Mouse (Mus musculus) A20 (cell line): ENCODE data around the gene Pkd2l1.

Experiments
- DNase-seq: peaks from one replicate; pipeline ENCODE4 v3.0.0-alpha.2; 2011; ENCODE audit warnings: low read depth, low spot score

Gene Pkd2l1

GRCm38 (mm10) chr19:44192342-44192741 is at the start of gene Pkd2l1:
Gene Pkd2l1, minus strand, starts transcription at chr19:44192442.
- DNase-seq: no peak

- DNase-seq: no peak
Observed at GRCm38 (mm10) chr19:44238906-44239305, 46.7 kb upstream of the Pkd2l1 start.

- DNase-seq: no peak
Observed at GRCm38 (mm10) chr19:44237471-44238006, 45.3 kb upstream of the Pkd2l1 start.

- DNase-seq: no peak
Observed at GRCm38 (mm10) chr19:44231608-44232151, 39.4 kb upstream of the Pkd2l1 start.

- no peak for DNase-seq
Observed at GRCm38 (mm10) chr19:44230212-44230611, 38.0 kb upstream of the Pkd2l1 start.

GRCm38 (mm10) chr19:44229776-44230175 is 37.5 kb upstream of the Pkd2l1 start:
- DNase-seq: no peak

GRCm38 (mm10) chr19:44225728-44226127 is 33.5 kb upstream of the Pkd2l1 start:
- DNase-seq: no peak

- DNase-seq: no peak
Observed at GRCm38 (mm10) chr19:44217958-44218525, 25.8 kb upstream of the Pkd2l1 start.

- DNase-seq: peak; percentile 20
Observed at GRCm38 (mm10) chr19:44215255-44215654, 23.0 kb upstream of the Pkd2l1 start.

- peak; percentile 49 for DNase-seq
Observed at GRCm38 (mm10) chr19:44207079-44207478, 14.8 kb upstream of the Pkd2l1 start.

- DNase-seq: no peak
Observed at GRCm38 (mm10) chr19:44203015-44203564, 10.8 kb upstream of the Pkd2l1 start, which contains the start of gene Scd3. Gene Scd3, plus strand, starts transcription at chr19:44203269.

- DNase-seq: peak; percentile 64
Observed at GRCm38 (mm10) chr19:44198964-44199363, 6.7 kb upstream of the Pkd2l1 start.

GRCm38 (mm10) chr19:44198494-44198893 is 6.3 kb upstream of the Pkd2l1 start:
- no peak for DNase-seq

- no peak for DNase-seq
Observed at GRCm38 (mm10) chr19:44197053-44197852, 5.0 kb upstream of the Pkd2l1 start.

- peak; percentile 70 for DNase-seq
Observed at GRCm38 (mm10) chr19:44195138-44195537, 2.9 kb upstream of the Pkd2l1 start.

- no peak for DNase-seq
Observed at GRCm38 (mm10) chr19:44193906-44194305, 1.7 kb upstream of the Pkd2l1 start.

- no peak for DNase-seq
Observed at GRCm38 (mm10) chr19:44189056-44189455, 3.2 kb downstream of the Pkd2l1 start.

GRCm38 (mm10) chr19:44183968-44184367 is 8.3 kb downstream of the Pkd2l1 start:
- DNase-seq: no peak

- no peak for DNase-seq
Observed at GRCm38 (mm10) chr19:44180502-44180901, 11.7 kb downstream of the Pkd2l1 start.

GRCm38 (mm10) chr19:44176741-44177140 is 15.5 kb downstream of the Pkd2l1 start:
- DNase-seq: no peak

- no peak for DNase-seq
Observed at GRCm38 (mm10) chr19:44174835-44175234, 17.4 kb downstream of the Pkd2l1 start.

GRCm38 (mm10) chr19:44161515-44161914 is 30.7 kb downstream of the Pkd2l1 start:
- DNase-seq: peak; percentile 43
